Mouse (Mus musculus): ENCODE measurements at regions not wholly inside any gene's neighbourhood (a gene's known extent, or its start where the extent isn't known, plus 50 kb on each side); places are given as distances from the start of the nearest gene placed in this dataset.

DNA sequence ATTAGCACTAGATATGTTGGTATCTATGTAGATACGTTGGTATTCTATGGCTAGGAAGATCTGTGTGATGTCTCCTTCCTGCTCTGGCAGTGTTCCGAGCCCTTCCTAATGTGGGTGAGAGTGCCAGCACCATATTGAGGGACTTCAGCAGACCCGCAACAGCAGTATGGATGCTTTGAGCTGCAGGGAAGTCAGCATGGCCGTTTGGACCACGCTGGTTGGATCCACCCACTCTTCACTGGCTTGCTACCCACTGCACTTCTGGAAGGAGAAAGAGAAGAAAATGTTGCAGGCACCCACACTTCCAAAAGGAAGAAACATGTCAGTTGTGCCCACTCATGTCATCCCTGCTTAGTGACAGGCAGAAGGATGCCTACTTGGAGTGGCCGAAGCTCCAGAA, 346.2 kb upstream of the 3110018I06Rik start:
- H3K9ac ChIP-seq (replicated peaks), result no peak overlapping the region
- no peak overlapping the region for H3K27ac ChIP-seq
- H3K36me3 ChIP-seq, result no peaks in the 10 kb centered on the region
- no peaks in the 10 kb centered on the region for H3K4me1 ChIP-seq (replicated peaks)
- no peaks in the 10 kb centered on the region for H3K27me3 ChIP-seq
- no peak overlapping the region for H3K4me2 ChIP-seq (replicated peaks)
- no peaks in the 10 kb centered on the region for H3K9me3 ChIP-seq
- WGBS, result 95% methylated on average over 6 of the region's 6 CpGs
- no peak overlapping the region for H3K4me3 ChIP-seq (replicated peaks)
- no peak for ATAC-seq

GRCm38 (mm10) chr12:107146608-107147121, 341.8 kb upstream of the 3110018I06Rik start:
- Histone ChIP-seq H3K4me2 (replicated peaks) (no peak overlapping the region), H3K9me3 (no peaks in the 10 kb centered on the region), H3K27ac (no peak overlapping the region), H3K4me1 (replicated peaks) (no peaks in the 10 kb centered on the region), H3K27me3 (no peaks in the 10 kb centered on the region), H3K9ac (replicated peaks) (no peak overlapping the region), H3K36me3 (no peaks in the 10 kb centered on the region), H3K4me3 (replicated peaks) (no peak overlapping the region)
- ATAC-seq, result no peak
- WGBS, result 87% methylated on average over 5 of the region's 5 CpGs

GRCm38 (mm10) chr12:107148451-107148850, 340.0 kb upstream of the 3110018I06Rik start:
- Histone ChIP-seq H3K27me3 (no peaks in the 10 kb centered on the region), H3K9me3 (no peaks in the 10 kb centered on the region), H3K4me3 (replicated peaks) (no peak overlapping the region), H3K9ac (replicated peaks) (no peak overlapping the region), H3K27ac (no peak overlapping the region), H3K36me3 (no peaks in the 10 kb centered on the region), H3K4me2 (replicated peaks) (no peak overlapping the region), H3K4me1 (replicated peaks) (no peaks in the 10 kb centered on the region)
- ATAC-seq, result no peak
- WGBS, result 78% methylated on average over 8 of the region's 8 CpGs

DNA sequence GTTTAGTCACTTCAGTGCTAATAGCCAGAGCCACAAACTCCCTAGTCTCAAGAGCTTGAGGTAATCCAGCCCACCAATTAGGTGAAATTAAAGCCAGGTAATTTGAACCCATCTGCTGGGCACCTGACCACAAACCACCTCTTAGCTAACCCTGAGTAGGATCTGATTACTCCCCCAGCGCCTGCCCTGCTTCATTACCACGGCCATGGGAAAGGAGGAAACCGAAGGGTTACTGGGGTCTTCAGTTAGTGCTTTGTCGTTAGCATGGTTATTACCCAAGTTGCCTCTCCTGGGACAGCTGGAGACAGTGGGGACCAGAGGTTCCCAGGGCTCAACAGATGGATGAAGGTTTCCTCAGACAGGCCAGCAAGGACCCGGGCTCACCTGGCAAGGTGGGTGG, 337.3 kb upstream of the 3110018I06Rik start:
- no peaks in the 10 kb centered on the region for H3K36me3 ChIP-seq
- H3K27me3 ChIP-seq, result no peaks in the 10 kb centered on the region
- H3K9me3 ChIP-seq, result no peaks in the 10 kb centered on the region
- no peak overlapping the region for H3K4me3 ChIP-seq (replicated peaks)
- no peaks in the 10 kb centered on the region for H3K4me1 ChIP-seq (replicated peaks)
- H3K9ac ChIP-seq (replicated peaks), result no peak overlapping the region
- H3K27ac ChIP-seq, result no peak overlapping the region
- WGBS, result 88% methylated on average over 5 of the region's 5 CpGs
- no peak overlapping the region for H3K4me2 ChIP-seq (replicated peaks)
- no peak for ATAC-seq

- no peak overlapping the region for H3K4me3 ChIP-seq (replicated peaks)
- H3K27ac ChIP-seq, result no peak overlapping the region
- peaks cover 11% of the 10 kb centered on the region; the same call in 1 of the 2 replicates for H3K27me3 ChIP-seq
- H3K9ac ChIP-seq (replicated peaks), result no peak overlapping the region
- no peaks in the 10 kb centered on the region for H3K36me3 ChIP-seq
- H3K4me2 ChIP-seq (replicated peaks), result no peak overlapping the region
- ATAC-seq, result no peak
- no peaks in the 10 kb centered on the region for H3K9me3 ChIP-seq
- 88% methylated on average over 2 of the region's 2 CpGs for WGBS
- H3K4me1 ChIP-seq (replicated peaks), result no peaks in the 10 kb centered on the region
These were observed 333.8 kb upstream of the 3110018I06Rik start for GRCm38 (mm10) chr12:107154668-107155067.

GRCm38 (mm10) chr12:107156791-107157428, 331.5 kb upstream of the 3110018I06Rik start:
- Histone ChIP-seq H3K27me3 (peaks cover 11% of the 10 kb centered on the region; the same call in 1 of the 2 replicates), H3K4me1 (replicated peaks) (peaks cover 8% of the 10 kb centered on the region), H3K36me3 (no peaks in the 10 kb centered on the region), H3K4me2 (replicated peaks) (no peak overlapping the region), H3K9me3 (no peaks in the 10 kb centered on the region), H3K27ac (no peak overlapping the region), H3K9ac (replicated peaks) (no peak overlapping the region), H3K4me3 (replicated peaks) (no peak overlapping the region)
- ATAC-seq, result no peak
- 80% methylated on average over 8 of the region's 8 CpGs for WGBS

DNA sequence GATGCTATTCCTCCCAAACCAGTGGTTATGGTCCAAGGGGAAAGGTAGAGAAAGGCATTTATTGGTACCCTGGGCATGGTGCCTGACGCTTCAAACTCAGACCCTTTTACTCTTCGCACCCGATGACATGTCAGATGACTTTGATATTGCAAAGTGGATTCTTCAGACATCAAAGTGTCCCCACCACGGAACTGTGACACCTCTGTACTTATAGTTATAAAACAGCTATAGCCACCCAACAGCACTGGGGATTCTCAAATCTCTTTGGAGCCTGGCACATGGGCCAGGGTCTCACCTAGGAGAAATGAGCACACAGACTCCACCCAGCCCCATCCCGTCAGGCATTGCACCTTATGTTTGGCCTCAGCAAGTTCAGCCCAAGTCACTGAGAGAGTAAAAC, 329.3 kb upstream of the 3110018I06Rik start:
- no peak for ATAC-seq
- Histone ChIP-seq H3K4me1 (replicated peaks) (peaks cover 8% of the 10 kb centered on the region), H3K9me3 (no peaks in the 10 kb centered on the region), H3K9ac (replicated peaks) (no peak overlapping the region), H3K4me2 (replicated peaks) (no peak overlapping the region), H3K27ac (no peak overlapping the region), H3K4me3 (replicated peaks) (no peak overlapping the region), H3K36me3 (no peaks in the 10 kb centered on the region), H3K27me3 (peaks cover 11% of the 10 kb centered on the region; the same call in 1 of the 2 replicates)
- 79% methylated on average over 5 of the region's 5 CpGs for WGBS

DNA sequence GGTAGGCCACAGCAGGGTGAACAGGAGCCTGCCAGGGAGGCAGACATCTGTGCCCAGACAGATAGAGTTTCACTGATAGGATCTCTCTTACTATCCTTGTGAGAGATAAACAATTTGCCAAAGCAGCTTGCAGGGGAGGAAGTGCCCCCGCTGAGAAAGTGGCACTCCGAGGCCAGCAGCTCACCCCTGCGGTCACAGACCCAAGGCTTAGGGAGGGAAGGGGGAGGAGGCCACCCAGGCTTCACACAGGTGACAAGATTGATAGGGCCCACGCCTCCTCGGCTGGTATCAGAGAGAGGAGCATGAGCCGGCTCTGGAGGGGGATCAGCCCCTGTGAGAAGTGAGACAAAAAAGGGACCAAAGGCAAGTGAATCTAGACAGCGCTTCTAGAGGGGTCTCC, 328.3 kb upstream of the 3110018I06Rik start:
- Histone ChIP-seq H3K9ac (replicated peaks) (no peak overlapping the region), H3K4me2 (replicated peaks) (no peak overlapping the region)

DNA sequence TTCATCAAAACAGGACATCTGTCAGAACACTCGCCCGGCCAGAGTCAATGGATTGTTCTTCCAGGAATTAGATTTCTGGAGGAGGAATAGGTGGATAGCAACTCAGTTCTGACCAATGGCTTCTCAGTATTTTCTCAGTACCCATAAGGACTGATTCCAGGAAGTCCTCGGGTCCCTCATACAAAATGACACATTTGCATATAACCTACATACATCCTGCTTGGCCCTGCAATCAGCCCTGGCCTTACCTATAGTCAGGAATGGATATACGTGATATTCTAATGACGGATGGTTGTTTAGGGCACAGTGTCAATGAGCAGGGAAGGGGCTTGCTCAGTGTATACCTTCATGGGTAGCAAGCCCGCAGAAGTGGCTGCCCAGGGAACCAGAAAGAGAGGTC, 327.8 kb upstream of the 3110018I06Rik start:
- no peak for ATAC-seq
- Histone ChIP-seq H3K4me1 (replicated peaks) (peaks cover 8% of the 10 kb centered on the region), H3K9me3 (no peaks in the 10 kb centered on the region), H3K27ac (no peak overlapping the region), H3K27me3 (peaks cover 11% of the 10 kb centered on the region; the same call in 1 of the 2 replicates), H3K36me3 (no peaks in the 10 kb centered on the region), H3K9ac (replicated peaks) (no peak overlapping the region), H3K4me2 (replicated peaks) (no peak overlapping the region), H3K4me3 (replicated peaks) (no peak overlapping the region)
- WGBS, result 58% methylated on average over 6 of the region's 6 CpGs

More for the DNA sequence above, 328.3 kb upstream of the 3110018I06Rik start:
- 9% methylated on average over 7 of the region's 7 CpGs for WGBS
- Histone ChIP-seq H3K27ac (no peak overlapping the region), H3K9me3 (no peaks in the 10 kb centered on the region), H3K4me3 (replicated peaks) (no peak overlapping the region), H3K36me3 (no peaks in the 10 kb centered on the region), H3K4me1 (replicated peaks) (peaks cover 8% of the 10 kb centered on the region), H3K27me3 (peaks cover 11% of the 10 kb centered on the region; the same call in 1 of the 2 replicates)
- ATAC-seq, result no peak

DNA sequence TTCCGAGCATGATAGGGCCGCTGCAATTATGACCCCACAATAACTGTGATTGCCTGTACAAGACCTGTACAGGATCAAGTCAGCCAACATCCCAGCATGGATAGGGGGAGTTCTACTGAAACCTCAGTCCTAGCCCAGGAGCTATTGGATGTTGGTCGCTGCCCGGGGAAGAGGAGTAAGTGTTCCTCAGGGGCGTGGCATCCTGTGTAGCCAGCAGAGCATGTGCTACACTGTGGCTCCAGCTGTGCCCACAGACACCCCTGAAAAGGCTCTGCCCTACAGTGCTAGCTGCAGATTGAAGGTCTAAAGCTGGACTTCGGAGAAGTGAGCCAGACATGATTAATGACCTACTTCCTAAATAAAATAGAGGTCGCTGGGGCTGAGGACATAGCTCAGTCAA, 317.5 kb upstream of the 3110018I06Rik start:
- H3K27ac ChIP-seq, result no peak overlapping the region
- H3K36me3 ChIP-seq, result no peaks in the 10 kb centered on the region
- H3K4me1 ChIP-seq (replicated peaks), result no peaks in the 10 kb centered on the region
- H3K4me3 ChIP-seq (replicated peaks), result no peak overlapping the region
- 83% methylated on average over 7 of the region's 7 CpGs for WGBS
- no peaks in the 10 kb centered on the region for H3K9me3 ChIP-seq
- no peak overlapping the region for H3K4me2 ChIP-seq (replicated peaks)
- H3K27me3 ChIP-seq, result no peaks in the 10 kb centered on the region
- ATAC-seq, result no peak
- no peak overlapping the region for H3K9ac ChIP-seq (replicated peaks)

DNA sequence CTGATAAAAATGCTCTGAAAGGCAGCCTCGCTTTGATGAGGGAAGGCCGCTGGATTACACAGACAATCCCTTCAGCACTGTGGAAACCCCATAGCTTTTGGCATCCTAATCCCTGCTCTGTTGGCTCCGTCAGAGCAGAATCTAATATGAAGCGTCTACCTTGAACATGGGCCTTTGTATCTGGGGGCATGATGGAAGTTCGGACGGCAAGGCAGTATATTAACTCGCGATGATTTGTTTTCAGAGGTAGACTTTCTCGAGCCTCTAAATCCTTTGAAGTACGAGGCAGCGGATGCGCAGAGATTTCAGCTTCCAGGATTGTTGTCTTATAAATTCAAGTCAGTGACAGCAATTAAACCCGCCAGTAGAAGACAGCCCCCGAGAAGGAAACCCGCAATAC, 316.8 kb upstream of the 3110018I06Rik start:
- no peak overlapping the region for H3K4me3 ChIP-seq (replicated peaks)
- no peak overlapping the region for H3K4me2 ChIP-seq (replicated peaks)
- no peaks in the 10 kb centered on the region for H3K36me3 ChIP-seq
- 55% methylated on average over 15 of the region's 15 CpGs for WGBS
- peak overlapping the region; percentile 25; the same call in 1 of the 2 replicates for H3K27ac ChIP-seq
- no peaks in the 10 kb centered on the region for H3K4me1 ChIP-seq (replicated peaks)
- H3K9ac ChIP-seq (replicated peaks), result no peak overlapping the region
- H3K9me3 ChIP-seq, result no peaks in the 10 kb centered on the region
- no peak for ATAC-seq
- no peaks in the 10 kb centered on the region for H3K27me3 ChIP-seq

DNA sequence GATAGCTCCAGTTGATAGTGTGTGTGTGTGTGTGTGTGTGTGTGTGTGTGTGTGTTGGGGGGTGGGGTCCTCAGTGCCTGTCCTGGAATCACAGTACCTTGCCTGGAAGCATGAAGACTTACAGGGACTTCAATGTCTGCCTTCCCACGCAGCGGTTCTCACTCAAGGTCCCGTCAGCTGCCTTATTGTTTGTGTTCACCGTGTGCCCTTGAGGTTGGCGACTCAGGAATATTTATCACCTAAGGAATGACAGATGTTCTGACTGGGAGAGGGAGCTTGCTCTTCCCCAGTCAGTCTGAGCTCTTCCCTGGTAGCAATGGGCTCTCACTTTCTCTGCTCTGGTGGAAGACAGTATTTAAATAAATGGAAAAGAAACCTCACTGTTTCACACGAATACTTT, 309.8 kb upstream of the 3110018I06Rik start:
- peaks cover 4% of the 10 kb centered on the region; the same call in 1 of the 2 replicates for H3K4me1 ChIP-seq (replicated peaks)
- H3K4me3 ChIP-seq (replicated peaks), result no peak overlapping the region
- WGBS, result 83% methylated on average over 6 of the region's 6 CpGs
- ATAC-seq, result no peak
- H3K4me2 ChIP-seq (replicated peaks), result no peak overlapping the region
- no peaks in the 10 kb centered on the region for H3K27me3 ChIP-seq
- no peaks in the 10 kb centered on the region for H3K36me3 ChIP-seq
- no peak overlapping the region for H3K27ac ChIP-seq
- no peaks in the 10 kb centered on the region for H3K9me3 ChIP-seq
- H3K9ac ChIP-seq (replicated peaks), result no peak overlapping the region

DNA sequence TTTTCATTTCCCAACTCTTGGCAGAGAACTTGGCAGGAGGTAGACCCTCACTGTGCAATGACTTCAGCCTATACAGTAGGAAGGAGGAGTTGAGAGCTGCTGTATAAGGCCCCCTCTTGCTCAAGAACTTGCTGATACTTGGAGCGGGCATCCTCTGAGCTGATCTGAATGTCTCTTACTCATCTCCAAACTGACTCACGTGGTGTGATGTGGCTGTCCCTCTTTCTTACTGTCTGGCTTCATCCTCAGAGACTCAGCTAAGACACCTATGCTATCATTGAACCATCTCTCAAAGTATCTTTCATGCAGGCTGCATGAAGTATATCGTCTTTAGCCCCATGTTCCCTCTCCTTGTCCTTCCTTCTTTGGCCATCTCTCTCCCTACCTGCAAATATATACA, 307.9 kb upstream of the 3110018I06Rik start:
- no peak for ATAC-seq
- H3K4me2 ChIP-seq (replicated peaks), result no peak overlapping the region
- H3K9ac ChIP-seq (replicated peaks), result no peak overlapping the region
- H3K36me3 ChIP-seq, result no peaks in the 10 kb centered on the region
- H3K9me3 ChIP-seq, result no peaks in the 10 kb centered on the region
- no peak overlapping the region for H3K4me3 ChIP-seq (replicated peaks)
- 88% methylated on average over 3 of the region's 3 CpGs for WGBS
- peaks cover 10% of the 10 kb centered on the region; the same call in 1 of the 2 replicates for H3K4me1 ChIP-seq (replicated peaks)
- no peak overlapping the region for H3K27ac ChIP-seq
- no peaks in the 10 kb centered on the region for H3K27me3 ChIP-seq
